Mouse (Mus musculus) brain, embryonic 18.5 days (tissue): ENCODE results near the gene Aktip.

Source experiments
- DNase-seq: peaks from one replicate; pipeline ENCODE4 v3.0.0-alpha.2; 2012; ENCODE audit warnings: low read depth, low spot score

Aktip gene

GRCm38 (mm10) chr8:91199876-91200275, at the start of gene Aktip:
TSS of gene Aktip (minus strand) at chr8:91199976.
- no peak for DNase-seq

DNA sequence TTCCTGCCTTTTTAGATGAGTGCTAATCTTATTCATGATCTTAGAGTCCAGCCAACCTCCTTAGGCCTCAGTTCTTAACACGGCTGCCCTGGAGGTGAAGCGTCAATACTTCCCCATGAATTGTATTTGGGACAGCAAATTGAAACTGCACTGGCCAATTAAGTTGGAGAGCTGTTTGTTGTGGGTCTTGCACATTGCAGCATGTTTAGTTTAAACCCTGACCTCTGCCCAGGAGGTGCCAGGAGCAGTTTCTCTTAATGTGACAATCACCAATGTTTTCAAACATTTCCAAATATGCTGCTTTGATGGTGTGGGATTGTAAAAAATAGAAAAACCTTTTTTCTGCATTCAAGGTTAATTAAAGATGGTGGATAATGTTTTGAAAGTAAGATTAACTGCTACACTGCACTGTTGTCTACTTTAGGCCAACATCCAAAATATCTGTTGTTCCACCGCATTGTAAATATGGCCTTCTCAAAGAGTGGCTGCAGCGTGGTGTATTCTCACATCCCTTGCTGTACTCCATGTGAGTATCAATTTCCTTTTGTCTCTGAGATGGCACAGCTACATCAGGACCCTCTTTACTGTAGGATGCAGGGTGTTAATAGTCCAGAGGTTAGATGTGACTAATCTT, 46.2 kb upstream of the Aktip start:
- no peak for DNase-seq

DNA sequence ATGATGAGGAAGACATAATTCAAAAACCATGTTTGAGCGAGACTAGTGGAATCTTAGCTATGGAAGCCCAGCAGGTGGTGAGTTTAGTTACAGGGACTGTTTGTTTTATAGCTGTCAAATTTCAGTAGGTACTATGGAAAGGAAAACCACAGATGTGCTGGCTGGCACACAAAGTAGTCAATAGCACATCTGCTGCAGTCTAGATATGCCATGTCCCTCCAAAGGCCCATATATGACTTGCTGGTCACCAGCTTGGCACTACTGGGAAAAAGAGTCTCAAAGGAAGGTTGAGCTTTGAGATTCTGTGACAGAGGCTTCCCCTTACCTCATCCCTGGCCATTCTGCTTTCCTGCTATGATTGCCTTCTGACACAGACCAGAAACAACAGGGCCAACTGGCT, 42.9 kb upstream of the Aktip start:
- DNase-seq, result no peak

DNA sequence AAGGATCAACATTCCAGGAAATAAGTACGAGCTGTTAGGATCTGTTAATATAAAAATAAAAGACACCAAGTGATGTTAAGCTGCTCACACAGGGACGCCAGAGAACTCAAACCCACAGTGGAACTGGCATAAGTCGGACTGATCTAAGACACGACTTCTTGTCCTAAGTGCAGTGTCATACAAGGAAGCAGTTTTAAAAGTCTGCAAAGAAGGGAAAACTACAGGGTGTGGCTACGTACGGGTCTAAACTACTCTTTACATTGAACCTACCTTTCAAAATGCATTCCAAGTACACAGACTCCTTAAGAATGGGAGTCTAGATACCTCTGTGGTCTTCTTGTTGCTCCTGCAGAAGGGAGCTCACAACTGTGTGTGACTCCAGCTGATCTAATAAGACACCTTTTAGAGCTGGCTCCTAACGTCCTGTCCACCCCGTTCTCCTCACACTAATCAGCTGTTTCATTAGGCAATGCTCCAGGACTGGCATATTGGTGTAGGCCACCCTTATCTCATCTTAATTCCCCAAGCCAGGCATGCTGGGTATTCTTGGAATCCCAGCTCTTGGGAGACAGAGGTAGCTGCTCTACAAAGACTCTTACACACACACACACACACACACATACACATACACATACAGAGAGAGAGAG, 42.2 kb upstream of the Aktip start:
- DNase-seq, result no peak

- DNase-seq, result no peak
These were observed 41.6 kb upstream of the Aktip start for GRCm38 (mm10) chr8:91241371-91241770.

DNA sequence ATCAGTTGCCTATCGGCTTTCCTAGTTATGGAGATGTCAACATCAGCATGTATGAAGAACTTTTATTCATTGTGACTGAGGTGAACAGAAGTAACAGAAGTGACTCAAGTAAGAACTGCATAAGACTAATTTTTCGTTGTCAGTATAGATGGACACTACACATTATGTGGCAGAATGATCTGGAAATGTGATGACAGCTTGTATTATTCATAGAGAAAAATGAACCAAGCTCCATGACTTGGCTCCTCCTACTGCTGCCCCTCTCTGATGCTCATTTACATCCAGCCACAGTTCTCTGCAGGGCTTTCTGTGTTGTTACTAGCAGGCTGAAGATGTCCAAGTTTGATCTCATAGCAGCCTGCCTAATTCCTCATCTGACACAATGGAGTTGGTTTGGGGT, 37.4 kb upstream of the Aktip start:
- DNase-seq, result no peak

GRCm38 (mm10) chr8:91234097-91234496, 34.3 kb upstream of the Aktip start:
- no peak for DNase-seq

DNA sequence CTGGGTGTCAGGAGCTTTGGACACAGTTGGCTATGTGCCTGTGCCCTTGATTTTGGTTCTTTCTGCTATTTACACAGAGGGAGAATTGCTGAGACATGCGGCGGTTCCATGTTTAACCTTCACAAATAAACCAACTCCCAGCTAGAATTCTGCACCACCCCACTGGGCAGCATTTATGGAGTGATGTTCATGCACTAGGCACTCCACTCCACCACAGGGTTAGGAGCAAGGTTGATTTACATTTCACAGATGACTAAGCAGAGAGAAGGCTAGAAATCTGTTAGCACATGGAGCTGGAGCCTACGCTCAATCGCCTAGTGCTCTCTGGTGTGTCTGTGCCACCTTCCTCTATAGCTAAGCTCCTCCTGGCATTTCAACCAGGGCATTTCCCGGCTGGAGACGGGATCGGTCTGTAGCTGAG, 27.7 kb upstream of the Aktip start:
- DNase-seq, result no peak

- DNase-seq, result no peak
These were observed 24.5 kb upstream of the Aktip start for GRCm38 (mm10) chr8:91224227-91224626.

- DNase-seq, result no peak
These were observed 22.1 kb upstream of the Aktip start for GRCm38 (mm10) chr8:91221841-91222240.

- DNase-seq, result no peak
These were observed 18.5 kb upstream of the Aktip start for GRCm38 (mm10) chr8:91218271-91218670.

GRCm38 (mm10) chr8:91217062-91217905, 17.5 kb upstream of the Aktip start:
- no peak for DNase-seq

DNA sequence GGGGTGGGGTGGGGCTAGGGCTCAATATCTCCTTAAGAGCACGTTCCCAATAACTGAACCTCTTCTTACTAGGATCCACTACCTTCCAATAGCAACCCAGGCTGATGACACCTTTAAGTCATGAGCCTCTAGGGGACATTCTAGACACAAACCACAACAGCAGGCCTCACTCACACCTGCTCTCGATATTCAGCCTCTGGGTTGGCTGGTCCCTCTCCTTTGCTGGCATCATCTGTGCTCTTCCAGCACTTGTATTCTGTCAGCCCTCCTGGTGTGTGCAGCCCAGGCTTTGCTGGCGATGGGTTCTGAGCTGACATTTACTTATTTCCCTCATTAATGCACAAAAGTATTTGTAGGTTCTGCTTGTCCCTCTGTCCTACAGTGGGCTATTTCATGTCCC, 14.5 kb upstream of the Aktip start:
- no peak for DNase-seq

- DNase-seq, result no peak
These were observed 13.2 kb upstream of the Aktip start for GRCm38 (mm10) chr8:91212948-91213347.

- DNase-seq, result no peak
These were observed 9.9 kb upstream of the Aktip start for GRCm38 (mm10) chr8:91209658-91210057.

- no peak for DNase-seq
These were observed 7.9 kb upstream of the Aktip start for GRCm38 (mm10) chr8:91207676-91208075.

DNA sequence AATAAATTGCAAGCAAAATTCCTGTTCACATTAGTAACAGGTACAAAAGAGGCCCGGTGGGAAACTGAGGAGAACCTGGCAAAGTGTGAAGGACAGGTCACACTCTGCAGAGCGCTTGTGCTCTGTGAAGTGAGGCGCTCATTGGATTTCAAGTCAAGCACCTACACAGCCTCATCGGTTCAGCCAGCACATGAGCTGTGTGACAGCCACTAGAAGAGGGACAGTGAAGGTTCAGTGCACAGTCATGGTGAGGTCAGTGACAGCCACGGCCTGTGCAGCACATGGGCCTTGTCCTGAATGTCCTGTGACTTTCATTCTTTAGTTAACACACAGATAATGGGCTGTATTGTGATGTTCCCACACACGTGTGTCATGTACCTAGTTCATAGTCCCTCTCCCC, 6.1 kb upstream of the Aktip start:
- no peak for DNase-seq

GRCm38 (mm10) chr8:91201184-91201583, 1.4 kb upstream of the Aktip start:
- no peak for DNase-seq

DNA sequence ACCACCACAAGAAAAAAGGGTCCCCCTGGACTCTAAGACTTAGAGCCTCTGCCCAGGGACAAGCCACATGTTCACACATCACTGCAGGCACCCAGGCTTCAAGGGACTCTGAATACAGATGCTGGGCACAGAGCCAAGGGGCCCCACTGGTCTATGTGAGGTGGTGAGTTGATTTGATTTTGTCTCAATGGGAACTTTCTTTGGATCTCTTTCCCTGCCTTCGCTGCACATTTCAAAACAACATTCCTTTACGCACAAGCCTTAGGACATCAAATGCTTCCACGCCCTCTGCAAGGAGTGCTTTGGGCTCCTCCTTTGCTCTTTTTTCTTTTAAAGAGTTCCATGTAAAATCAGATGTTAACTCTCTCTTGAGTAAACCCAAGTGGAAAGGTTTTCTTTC, 1.7 kb downstream of the Aktip start:
- DNase-seq, result no peak

DNA sequence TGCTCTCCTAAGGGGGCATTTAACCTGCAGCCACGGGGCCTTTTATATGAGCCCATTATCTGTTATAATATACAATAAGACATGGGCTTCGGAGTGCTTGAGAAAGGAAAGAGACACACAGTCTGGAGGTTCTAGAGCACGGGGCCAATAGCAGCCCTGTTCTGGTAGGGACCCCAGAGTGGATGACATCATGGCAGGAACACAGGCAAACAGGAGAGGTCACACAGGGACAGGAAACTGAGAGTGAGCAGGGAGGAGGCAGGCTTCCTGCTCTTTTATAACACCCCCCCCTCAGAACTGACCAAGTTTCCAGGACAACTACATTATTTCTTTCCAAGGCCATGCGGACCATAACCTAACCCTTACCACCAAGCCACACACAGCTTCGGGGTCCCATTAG, 2.5 kb downstream of the Aktip start:
- no peak for DNase-seq

GRCm38 (mm10) chr8:91196661-91197060, 3.1 kb downstream of the Aktip start:
- DNase-seq, result no peak

- DNase-seq, result no peak
These were observed 5.7 kb downstream of the Aktip start for GRCm38 (mm10) chr8:91194081-91194480.

GRCm38 (mm10) chr8:91192941-91193340, 6.8 kb downstream of the Aktip start:
- DNase-seq, result no peak
